Mouse (Mus musculus) hindbrain, postnatal 0 days (tissue): ENCODE data around the gene Prss34. TPM values are rescaled to one million over a fixed set of nuclear protein-coding genes. Genes with fewer than 3 reads are reported as not detected.

ENCODE experiments used
- ATAC-seq: fragments of 200-750 bp; cut with Nextera tagmentation; 2 replicates; pipeline ENCODE4 v1.8.0; 2017; ENCODE audit warnings: mild to moderate bottlenecking, moderate TSS enrichment, moderate library complexity
- DNase-seq: peaks from one replicate; pipeline ENCODE4 v3.0.0-alpha.2; 2015; ENCODE audit warnings: low spot score
- H3K27ac ChIP-seq: fragments of 300-500 bp; sonication (generic); 2 replicates; pipeline ENCODE4 v1.5.1; 2014; ENCODE audit warnings: mild to moderate bottlenecking
- H3K27me3 ChIP-seq: fragments of 300-500 bp; sonication (generic); 2 replicates; pipeline ENCODE4 v1.6.1; 2014; ENCODE audit warnings: low read length, mixed read lengths; ENCODE audit not compliant: insufficient read depth
- H3K36me3 ChIP-seq: fragments of 300-500 bp; sonication (generic); 2 replicates; pipeline ENCODE4 v1.6.1; 2014; ENCODE audit warnings: low read length, mixed read lengths; ENCODE audit not compliant: insufficient read depth
- H3K4me1 ChIP-seq: fragments of 300-500 bp; sonication (generic); 2 replicates; pipeline ENCODE4 v1.6.1; 2014; ENCODE audit warnings: antibody characterized with exemption, low read length, mixed read lengths; ENCODE audit not compliant: insufficient read depth
- H3K4me2 ChIP-seq: fragments of 300-500 bp; sonication (generic); 2 replicates; pipeline ENCODE4 v1.6.1; 2014; ENCODE audit warnings: low read depth, mild to moderate bottlenecking, low read length, moderate library complexity, mixed read lengths
- H3K4me3 ChIP-seq: fragments of 300-500 bp; sonication (generic); 2 replicates; pipeline ENCODE4 v1.5.1; 2014; ENCODE audit warnings: low read length
- H3K9ac ChIP-seq: fragments of 300-500 bp; sonication (generic); replicated peaks from 2 replicates; pipeline ENCODE4 v1.6.1; 2014; ENCODE audit warnings: mild to moderate bottlenecking, low read length, moderate library complexity, mixed read lengths
- H3K9me3 ChIP-seq: fragments of 300-500 bp; sonication (generic); 2 replicates; pipeline ENCODE4 v1.6.1; 2016; ENCODE audit warnings: low read length, mixed read lengths
- CTCF ChIP-seq: IDR thresholded peaks from 2 replicates; pipeline ENCODE4 v1.5.1; 2016; ENCODE audit warnings: antibody characterized with exemption, control low read depth, low read depth
- WGBS: fragments of 180-500 bp; shearing (Covaris S2); extraction: QIAGEN DNeasy Blood & Tissue Kit; methylation state at CpG from one replicate; pipeline ENCODE4 v1.1.7; 2014; 5-methylcytosine and 5-hydroxymethylcytosine counted together
- polyA plus RNA-seq: library from polyadenylated mRNA; unstranded; fragments of >200 nt; fragmentation: Nextera tagmentation; extraction: Ambion mirVana; gene quantifications from 2 replicates; pipeline ENCODE4 v1.2.1, GENCODE M21; 2015
- total RNA-seq: library from RNA; depleted of rRNA; stranded (reverse); fragments of >200 nt; gene quantifications from 2 replicates; pipeline ENCODE4 v1.2.3, GENCODE M21; 2014; rRNA removed

Gene Prss34
- total and polyA plus RNA-seq, 2 experiments from 2014 or later, result not detected

- DNase-seq (no peak), ATAC-seq (no peak)
- 80% methylated on average over 4 of the region's 4 CpGs for WGBS
Measured at GRCm38 (mm10) chr17:25338218-25338617, 40.0 kb downstream of the Prss34 start.

GRCm38 (mm10) chr17:25340003-25340402 is 41.8 kb downstream of the Prss34 start:
- Histone ChIP-seq H3K4me2 (no peak overlapping the region), H3K9me3 (no peaks in the 10 kb centered on the region), H3K36me3 (no peaks in the 10 kb centered on the region), H3K27ac (no peak overlapping the region), H3K27me3 (no peaks in the 10 kb centered on the region), H3K4me3 (no peak overlapping the region), H3K4me1 (no peaks in the 10 kb centered on the region), H3K9ac (no peak overlapping the region)
- no peak for DNase-seq
- no peak for TF ChIP-seq CTCF
- ATAC-seq, result no peak
- WGBS, result 83% methylated on average over 6 of the region's 6 CpGs

More at GRCm38 (mm10) chr17:25338218-25338617, 40.0 kb downstream of the Prss34 start:
- Histone ChIP-seq H3K4me1 (no peaks in the 10 kb centered on the region), H3K9me3 (no peaks in the 10 kb centered on the region), H3K36me3 (no peaks in the 10 kb centered on the region), H3K4me2 (no peak overlapping the region), H3K9ac (no peak overlapping the region), H3K27me3 (no peaks in the 10 kb centered on the region), H3K27ac (no peak overlapping the region), H3K4me3 (no peak overlapping the region)
- TF ChIP-seq CTCF, result no peak

- no peak for DNase-seq
- 53% methylated on average over 3 of the region's 3 CpGs for WGBS
- no peak for TF ChIP-seq CTCF
- no peaks in the 10 kb centered on the region for H3K4me1 ChIP-seq
- H3K4me2 ChIP-seq, result no peak overlapping the region
- H3K27me3 ChIP-seq, result no peaks in the 10 kb centered on the region
- no peak overlapping the region for H3K27ac ChIP-seq
- no peak overlapping the region for H3K4me3 ChIP-seq
- ATAC-seq, result no peak
- no peaks in the 10 kb centered on the region for H3K9me3 ChIP-seq
- no peak overlapping the region for H3K9ac ChIP-seq
- H3K36me3 ChIP-seq, result no peaks in the 10 kb centered on the region
Measured at GRCm38 (mm10) chr17:25341490-25341889, 43.3 kb downstream of the Prss34 start.

- Histone ChIP-seq H3K9me3 (no peaks in the 10 kb centered on the region), H3K36me3 (no peaks in the 10 kb centered on the region), H3K27ac (no peak within 1 kb of the TSS), H3K4me3 (no peak within 1 kb of the TSS), H3K9ac (no peak within 1 kb of the TSS), H3K27me3 (no peaks in the 10 kb centered on the region), H3K4me2 (no peak within 1 kb of the TSS), H3K4me1 (no peaks in the 10 kb centered on the region)
- DNase-seq (no peak), ATAC-seq (no peak)
- WGBS, result 95% methylated on average over 4 of the region's 4 CpGs
- TF ChIP-seq CTCF, result no peak
Measured at GRCm38 (mm10) chr17:25345462-25345861, 47.3 kb downstream of the Prss34 start, which contains the start of gene Tpsab1. Gene Tpsab1, minus strand, starts transcription at chr17:25345562.

Other genes starting within 250 kb of the Prss34 start
- 15.4 and 21.5 TPM in 2 replicates for gene Tmem204, start 214.8 kb upstream of the Prss34 start, total RNA-seq
- gene Tmem204, start 214.8 kb upstream of the Prss34 start, polyA plus RNA-seq, result 11.5 and 11.7 TPM in 2 replicates
- 46.9 and 59.3 TPM in 2 replicates for gene Telo2, start 182.4 kb upstream of the Prss34 start, total RNA-seq
- gene Telo2, start 182.4 kb upstream of the Prss34 start, polyA plus RNA-seq, result 32.5 and 33.1 TPM in 2 replicates
- gene Ptx4, start 177.6 kb upstream of the Prss34 start, total RNA-seq, result 0.63 TPM in 1 of 2 replicates, not detected in the other
- 0.21 and 0.26 TPM in 2 replicates for gene Ptx4, start 177.6 kb upstream of the Prss34 start, polyA plus RNA-seq
- 34.9 and 40.6 TPM in 2 replicates for gene Clcn7, start 165.0 kb upstream of the Prss34 start, total RNA-seq
- gene Clcn7, start 165.0 kb upstream of the Prss34 start, polyA plus RNA-seq, result 22.9 and 23.3 TPM in 2 replicates
- gene Ccdc154, start 135.9 kb upstream of the Prss34 start, total RNA-seq, result not detected in 2 replicates
- not detected in 2 replicates for gene Ccdc154, start 135.9 kb upstream of the Prss34 start, polyA plus RNA-seq
- not detected in 2 replicates for gene Gm38655, start 122.9 kb upstream of the Prss34 start, total RNA-seq
- not detected in 2 replicates for gene Gm38655, start 122.9 kb upstream of the Prss34 start, polyA plus RNA-seq
- gene BC003965, start 113.8 kb upstream of the Prss34 start, total RNA-seq, result 15.7 and 19.9 TPM in 2 replicates
- gene BC003965, start 113.8 kb upstream of the Prss34 start, polyA plus RNA-seq, result 27.4 and 29.9 TPM in 2 replicates
- gene Unkl, start 110.0 kb upstream of the Prss34 start, total RNA-seq, result 39.6 and 43.3 TPM in 2 replicates
- 14.1 and 15.1 TPM in 2 replicates for gene Unkl, start 110.0 kb upstream of the Prss34 start, polyA plus RNA-seq
- gene Gnptg, start 58.3 kb upstream of the Prss34 start, total RNA-seq, result 87.5 and 89.2 TPM in 2 replicates
- 128 and 129 TPM in 2 replicates for gene Gnptg, start 58.3 kb upstream of the Prss34 start, polyA plus RNA-seq
- 42.6 and 43.5 TPM in 2 replicates for gene Tsr3, start 58.2 kb upstream of the Prss34 start, total RNA-seq
- 65.3 and 70.7 TPM in 2 replicates for gene Tsr3, start 58.2 kb upstream of the Prss34 start, polyA plus RNA-seq
- gene Baiap3, start 42.0 kb upstream of the Prss34 start, total RNA-seq, result 64.0 and 79.3 TPM in 2 replicates
- gene Baiap3, start 42.0 kb upstream of the Prss34 start, polyA plus RNA-seq, result 27.3 and 27.8 TPM in 2 replicates
- 340 and 377 TPM in 2 replicates for gene Ube2i, start 23.8 kb upstream of the Prss34 start, total RNA-seq
- gene Ube2i, start 23.8 kb upstream of the Prss34 start, polyA plus RNA-seq, result 372 and 390 TPM in 2 replicates
- gene Prss28, start 10.3 kb downstream of the Prss34 start, total RNA-seq, result not detected in 2 replicates
- not detected in 2 replicates for gene Prss28, start 10.3 kb downstream of the Prss34 start, polyA plus RNA-seq
- gene Prss29, start 20.3 kb downstream of the Prss34 start, total RNA-seq, result not detected in 2 replicates
- gene Prss29, start 20.3 kb downstream of the Prss34 start, polyA plus RNA-seq, result not detected in 2 replicates
- not detected in 2 replicates for gene Tpsab1, start 47.2 kb downstream of the Prss34 start, total RNA-seq
- not detected in 2 replicates for gene Tpsab1, start 47.2 kb downstream of the Prss34 start, polyA plus RNA-seq
- 0.21 TPM in 1 of 2 replicates, not detected in the other for gene Tpsb2, start 67.9 kb downstream of the Prss34 start, total RNA-seq
- gene Tpsb2, start 67.9 kb downstream of the Prss34 start, polyA plus RNA-seq, result 0.72 and 1.8 TPM in 2 replicates
- 0.21 TPM in 1 of 2 replicates, not detected in the other for gene Tpsg1, start 70.9 kb downstream of the Prss34 start, total RNA-seq
- 0.65 and 1.5 TPM in 2 replicates for gene Tpsg1, start 70.9 kb downstream of the Prss34 start, polyA plus RNA-seq
- 82.1 and 111 TPM in 2 replicates for gene Cacna1h, start 135.4 kb downstream of the Prss34 start, total RNA-seq
- 4.8 and 5.7 TPM in 2 replicates for gene Cacna1h, start 135.4 kb downstream of the Prss34 start, polyA plus RNA-seq
- 5.7 and 7.4 TPM in 2 replicates for gene Tekt4, start 156.2 kb downstream of the Prss34 start, total RNA-seq
- gene Tekt4, start 156.2 kb downstream of the Prss34 start, polyA plus RNA-seq, result 2.3 and 3.2 TPM in 2 replicates
- 2.3 and 2.5 TPM in 2 replicates for gene Sstr5, start 198.9 kb downstream of the Prss34 start, total RNA-seq
- gene Sstr5, start 198.9 kb downstream of the Prss34 start, polyA plus RNA-seq, result 0.84 and 1.2 TPM in 2 replicates